Mouse (Mus musculus) liver, embryonic 11.5 days (tissue): ENCODE results near the gene Paqr7. TPM values are rescaled to one million over a fixed set of nuclear protein-coding genes. Genes with fewer than 3 reads are reported as not detected.

ENCODE experiments used
- ATAC-seq: fragments of 200-750 bp; cut with Nextera tagmentation; replicated peaks from 2 replicates; pipeline ENCODE4 v1.8.0; 2017; ENCODE audit warnings: moderate number of reproducible peaks, mild to moderate bottlenecking, moderate TSS enrichment, moderate library complexity; ENCODE audit not compliant: low FRiP score
- DNase-seq: peaks from one replicate; pipeline ENCODE4 v3.0.0-alpha.2; 2017; ENCODE audit warnings: low spot score
- H3K27ac ChIP-seq: fragments of 300-500 bp; sonication (generic); 2 replicates; pipeline ENCODE4 v1.5.1; 2014; ENCODE audit warnings: mild to moderate bottlenecking, low read depth, low read length, control low read depth
- H3K27me3 ChIP-seq: fragments of 300-500 bp; sonication (generic); replicated peaks from 2 replicates; pipeline ENCODE4 v1.6.1; 2014; ENCODE audit warnings: low read length, mixed read lengths; ENCODE audit not compliant: control insufficient read depth, insufficient read depth
- H3K36me3 ChIP-seq: fragments of 300-500 bp; sonication (generic); 2 replicates; pipeline ENCODE4 v1.6.1; 2014; ENCODE audit warnings: mild to moderate bottlenecking, low read length, moderate library complexity, mixed read lengths; ENCODE audit not compliant: control insufficient read depth, insufficient read depth
- H3K4me1 ChIP-seq: fragments of 300-500 bp; sonication (generic); replicated peaks from 2 replicates; pipeline ENCODE4 v1.6.1; 2014; ENCODE audit warnings: low read length, mixed read lengths; ENCODE audit not compliant: control insufficient read depth, insufficient read depth
- H3K4me2 ChIP-seq: fragments of 300-500 bp; sonication (generic); 2 replicates; pipeline ENCODE4 v1.6.1; 2014; ENCODE audit warnings: mild to moderate bottlenecking, control low read depth, moderate library complexity
- H3K4me3 ChIP-seq: fragments of 300-500 bp; sonication (generic); 2 replicates; pipeline ENCODE4 v1.5.1; 2014; ENCODE audit warnings: low read depth, low read length, control low read depth
- H3K9ac ChIP-seq: fragments of 300-500 bp; sonication (generic); 2 replicates; pipeline ENCODE4 v1.6.1; 2014; ENCODE audit warnings: low read depth, low read length, control low read depth
- H3K9me3 ChIP-seq: fragments of 300-500 bp; sonication (generic); 2 replicates; pipeline ENCODE4 v1.6.1; 2016; ENCODE audit warnings: low read length, inconsistent platforms, mixed read lengths; ENCODE audit not compliant: control insufficient read depth
- WGBS: fragments of 180-500 bp; shearing (Covaris S2); extraction: QIAGEN DNeasy Blood & Tissue Kit; methylation state at CpG from one replicate; pipeline ENCODE4 v1.1.7; 2014; 5-methylcytosine and 5-hydroxymethylcytosine counted together
- polyA plus RNA-seq: library from polyadenylated mRNA; unstranded; fragments of >200 nt; fragmentation: Nextera tagmentation; extraction: Ambion mirVana; gene quantifications from 2 replicates; pipeline ENCODE4 v1.2.1, GENCODE M21; 2014

Gene Paqr7
- polyA plus RNA-seq, 1 experiment from 2014 or later, result 2.5 TPM

- Histone ChIP-seq H3K36me3 (peaks cover 21% of the 10 kb centered on the region), H3K9me3 (no peaks in the 10 kb centered on the region), H3K4me1 (peaks cover 10% of the 10 kb centered on the region), H3K27ac (no peak overlapping the region), H3K27me3 (no peaks in the 10 kb centered on the region), H3K4me3 (no peak overlapping the region), H3K9ac (no peak overlapping the region), H3K4me2 (no peak overlapping the region)
- DNase-seq, result peak; percentile 88
- 8% methylated on average over 5 of the region's 5 CpGs for WGBS
- ATAC-seq, result peak; percentile 66
These were observed 46.8 kb downstream of the Paqr7 start for GRCm38 (mm10) chr4:134543261-134543660.

DNA sequence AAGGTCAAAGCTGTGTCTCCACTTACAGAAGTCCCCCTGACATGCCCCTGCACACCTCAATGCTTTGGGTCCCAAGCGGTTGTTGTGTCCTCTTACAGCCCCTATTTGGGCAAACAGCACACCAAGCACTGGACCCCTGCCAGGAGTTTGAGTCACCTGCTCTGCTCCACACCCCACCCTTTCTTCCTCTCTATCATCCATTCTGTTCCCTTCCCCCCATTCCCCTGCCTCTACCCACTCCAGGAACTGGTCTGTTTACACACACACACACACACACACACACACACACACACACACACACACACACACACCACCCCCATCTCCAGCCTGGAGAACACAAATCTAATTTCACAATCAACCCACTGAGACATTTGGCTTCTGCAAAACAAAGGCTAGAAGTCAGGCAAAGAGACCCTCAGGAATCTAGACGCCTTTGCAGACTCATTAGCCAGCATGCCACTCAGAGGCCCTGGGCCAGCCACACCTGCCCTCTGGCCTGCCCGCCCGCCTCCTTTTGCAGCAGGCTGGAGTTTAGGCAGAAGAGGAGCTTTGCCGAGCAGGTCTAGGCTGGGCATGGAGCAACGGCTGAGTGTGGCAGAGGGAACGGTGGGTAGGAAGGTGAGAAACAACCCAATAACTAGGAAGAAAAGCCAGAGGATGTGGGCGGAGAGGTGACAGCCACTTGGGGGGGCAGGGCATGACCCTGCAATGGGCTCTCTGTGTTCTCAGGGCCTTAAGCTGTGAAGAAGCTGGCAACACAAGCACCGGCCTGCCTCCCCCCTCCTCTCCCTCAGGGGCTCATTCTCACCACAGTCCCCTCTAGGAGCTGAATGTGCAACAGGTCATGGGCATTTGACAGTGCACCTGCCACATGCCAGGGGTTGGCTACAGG lies 50.6 kb downstream of the Paqr7 start:
- no peaks in the 10 kb centered on the region for H3K27me3 ChIP-seq
- peaks cover 21% of the 10 kb centered on the region for H3K4me1 ChIP-seq
- no peak for ATAC-seq
- no peak overlapping the region for H3K4me3 ChIP-seq
- DNase-seq, result no peak
- H3K9ac ChIP-seq, result no peak overlapping the region
- peaks cover 25% of the 10 kb centered on the region for H3K36me3 ChIP-seq
- H3K4me2 ChIP-seq, result no peak overlapping the region
- H3K27ac ChIP-seq, result no peak overlapping the region
- peaks cover 4% of the 10 kb centered on the region for H3K9me3 ChIP-seq
- 75% methylated on average over 9 of the region's 9 CpGs for WGBS

DNA sequence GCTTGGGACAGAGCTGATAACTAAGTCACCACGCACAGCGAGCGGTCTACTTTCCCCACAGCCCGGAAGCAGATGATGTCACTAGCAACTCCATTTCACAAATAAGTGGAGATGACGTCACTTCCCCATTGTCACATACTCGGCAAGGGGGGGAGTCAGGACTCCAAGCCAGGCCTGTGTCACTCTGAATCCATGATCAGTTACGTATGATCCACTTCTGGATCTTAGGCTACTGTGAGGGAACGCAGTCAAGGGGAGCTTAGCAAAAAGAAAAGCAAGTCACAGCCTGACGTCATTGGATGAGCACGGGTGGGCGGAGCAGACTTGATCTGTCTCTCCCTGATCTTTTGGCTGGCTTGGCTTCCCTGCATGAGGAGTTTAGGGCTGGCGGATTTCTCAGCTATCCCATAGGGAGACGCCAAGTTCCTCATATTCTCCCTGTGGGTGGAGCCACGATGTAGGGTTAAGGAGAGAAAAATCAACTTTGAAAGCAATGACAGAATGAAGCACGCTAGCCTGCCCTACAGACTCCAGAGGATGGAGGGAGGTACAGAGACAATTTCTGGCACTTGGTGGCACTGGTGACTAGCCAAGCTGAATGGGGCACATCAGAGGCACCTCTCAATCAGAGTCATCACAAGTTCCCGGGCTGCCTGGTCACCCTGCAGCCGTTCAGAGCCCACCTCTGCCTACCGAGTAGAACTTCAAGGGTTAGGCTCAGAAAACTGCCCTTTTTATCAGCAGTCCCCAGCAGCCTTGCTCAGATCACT lies 51.9 kb downstream of the Paqr7 start:
- no peak for DNase-seq
- peak; percentile 57; the same call in 1 of the 2 replicates for ATAC-seq

GRCm38 (mm10) chr4:134549899-134550298 lies 53.4 kb downstream of the Paqr7 start:
- Histone ChIP-seq H3K4me1 (peaks cover 24% of the 10 kb centered on the region), H3K4me3 (no peak overlapping the region), H3K4me2 (no peak overlapping the region), H3K36me3 (peaks cover 12% of the 10 kb centered on the region), H3K9ac (no peak overlapping the region), H3K27ac (no peak overlapping the region), H3K27me3 (no peaks in the 10 kb centered on the region), H3K9me3 (peaks cover 4% of the 10 kb centered on the region)
- WGBS, result 96% methylated on average over 8 of the region's 8 CpGs
- no peak for ATAC-seq
- DNase-seq, result no peak

More for the DNA sequence above, 51.9 kb downstream of the Paqr7 start:
- 60% methylated on average over 18 of the region's 18 CpGs for WGBS
- H3K9ac ChIP-seq, result no peak overlapping the region
- peaks cover 24% of the 10 kb centered on the region for H3K4me1 ChIP-seq
- H3K27me3 ChIP-seq, result no peaks in the 10 kb centered on the region
- H3K36me3 ChIP-seq, result peaks cover 17% of the 10 kb centered on the region
- H3K9me3 ChIP-seq, result peaks cover 4% of the 10 kb centered on the region
- H3K4me2 ChIP-seq, result peak overlapping the region; percentile 13; the same call in 1 of the 2 replicates
- H3K27ac ChIP-seq, result 0 out of 2 replicates have a peak overlapping the region, but pooled peaks have one; percentile 15
- no peak overlapping the region for H3K4me3 ChIP-seq

- DNase-seq (peak; percentile 70), ATAC-seq (peak; percentile 75)
- Histone ChIP-seq H3K36me3 (peaks cover 12% of the 10 kb centered on the region), H3K4me3 (peak within 1 kb of the TSS; percentile 71), H3K27me3 (no peaks in the 10 kb centered on the region), H3K4me1 (peaks cover 24% of the 10 kb centered on the region), H3K9me3 (peaks cover 4% of the 10 kb centered on the region), H3K4me2 (peak within 1 kb of the TSS; percentile 77), H3K27ac (peak within 1 kb of the TSS; percentile 60), H3K9ac (peak within 1 kb of the TSS; percentile 74)
- 1% methylated on average over 61 of the region's 67 CpGs for WGBS
These were observed 55.2 kb downstream of the Paqr7 start, which contains the start of gene Selenon for GRCm38 (mm10) chr4:134551494-134552316. TSS of gene Selenon (minus strand) at chr4:134552166.

DNA sequence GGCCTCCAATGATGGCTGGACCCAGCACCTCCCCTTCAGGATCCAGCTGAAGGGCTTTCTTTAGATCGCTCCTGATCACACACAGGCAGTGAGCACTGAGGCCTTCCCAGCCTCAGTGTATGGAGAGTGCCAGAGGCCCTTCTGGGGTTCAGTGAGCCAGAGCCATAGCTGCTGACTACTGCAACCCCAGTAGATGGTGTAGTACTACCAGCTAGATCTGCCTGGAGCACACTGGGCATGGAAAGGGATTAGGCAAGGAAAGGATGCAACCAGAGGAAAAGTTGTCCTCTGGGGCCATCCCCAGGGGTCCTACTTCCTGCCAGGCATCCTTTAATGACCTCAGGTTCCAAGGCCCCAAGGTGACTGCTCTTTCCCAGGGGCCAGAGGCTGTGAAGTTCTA lies 57.1 kb downstream of the Paqr7 start:
- H3K27me3 ChIP-seq, result no peaks in the 10 kb centered on the region
- ATAC-seq (no peak), DNase-seq (no peak)
- no peak overlapping the region for H3K9ac ChIP-seq
- WGBS, result 81% methylated on average over 1 of the region's 1 CpGs
- H3K4me3 ChIP-seq, result no peak overlapping the region
- no peak overlapping the region for H3K4me2 ChIP-seq
- H3K36me3 ChIP-seq, result peaks cover 7% of the 10 kb centered on the region
- peaks cover 4% of the 10 kb centered on the region for H3K9me3 ChIP-seq
- peaks cover 16% of the 10 kb centered on the region for H3K4me1 ChIP-seq
- no peak overlapping the region for H3K27ac ChIP-seq

DNA sequence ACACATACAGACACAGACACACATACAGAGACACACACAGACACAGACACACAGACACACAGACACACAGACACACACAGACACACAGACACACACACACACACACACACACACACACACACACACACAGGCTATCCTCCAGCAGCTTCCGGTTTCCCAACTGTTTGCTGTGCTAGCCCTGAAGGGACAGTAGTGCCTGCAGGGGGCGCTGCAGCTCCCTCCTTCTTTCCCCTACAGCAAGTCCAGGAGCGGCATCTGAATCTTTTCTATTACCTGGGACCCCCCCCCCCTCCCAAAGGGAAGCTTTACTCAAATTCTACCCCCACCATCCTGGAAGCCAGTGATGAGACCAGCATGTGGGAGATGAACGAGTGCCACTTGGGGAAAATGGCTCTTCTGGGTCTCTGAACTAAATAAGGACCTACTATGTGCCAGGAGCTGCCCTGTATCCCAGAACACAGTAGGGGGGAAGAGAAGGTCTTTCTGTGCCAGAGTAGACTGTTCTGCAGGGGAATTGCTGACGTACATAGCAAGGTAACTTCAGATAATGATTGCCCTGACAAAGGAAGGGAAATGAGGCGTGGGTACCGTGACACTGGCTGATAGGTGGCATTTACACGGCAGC lies 59.6 kb downstream of the Paqr7 start:
- Histone ChIP-seq H3K4me3 (no peak overlapping the region), H3K9ac (no peak overlapping the region), H3K36me3 (no peaks in the 10 kb centered on the region), H3K4me2 (no peak overlapping the region), H3K27ac (no peak overlapping the region), H3K4me1 (peaks cover 10% of the 10 kb centered on the region), H3K9me3 (no peaks in the 10 kb centered on the region), H3K27me3 (no peaks in the 10 kb centered on the region)
- ATAC-seq (no peak), DNase-seq (no peak)
- 67% methylated on average over 7 of the region's 8 CpGs for WGBS
